Mouse (Mus musculus) MN1 (cell line): ENCODE measurements around the gene Cyp2c40.
"Not testable (repeated sequence)": the region's sequence is repeated elsewhere in the genome, so short reads cannot be mapped to it uniquely, and the experiment has no call there.

ENCODE experiments used
- DNase-seq: peaks from one replicate; pipeline ENCODE4 v3.0.0-alpha.2; 2016; ENCODE audit warnings: low spot score

Cyp2c40 gene

DNA sequence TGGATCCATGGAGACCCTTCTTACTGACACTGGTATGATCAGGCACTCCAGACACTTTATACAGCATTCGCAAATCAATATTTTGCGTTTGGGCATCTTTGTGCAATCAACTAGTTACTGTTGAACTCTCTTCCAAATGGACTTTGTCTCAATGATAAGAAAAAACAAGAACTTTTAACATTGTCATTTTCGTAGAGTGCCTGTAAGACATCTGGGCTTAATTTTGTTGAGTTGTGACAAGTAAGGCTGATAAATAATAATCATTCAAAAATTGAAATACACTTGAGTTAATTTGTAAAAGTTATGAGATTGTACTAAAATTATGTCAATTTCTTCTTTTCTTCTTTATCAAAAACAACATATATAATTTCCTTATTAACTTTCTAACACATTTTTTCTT is at the start of gene Cyp2c40:
TSS of gene Cyp2c40 (minus strand) at position 101 of the 400 bp plus-strand sequence.
- not testable (repeated sequence) for DNase-seq

DNA sequence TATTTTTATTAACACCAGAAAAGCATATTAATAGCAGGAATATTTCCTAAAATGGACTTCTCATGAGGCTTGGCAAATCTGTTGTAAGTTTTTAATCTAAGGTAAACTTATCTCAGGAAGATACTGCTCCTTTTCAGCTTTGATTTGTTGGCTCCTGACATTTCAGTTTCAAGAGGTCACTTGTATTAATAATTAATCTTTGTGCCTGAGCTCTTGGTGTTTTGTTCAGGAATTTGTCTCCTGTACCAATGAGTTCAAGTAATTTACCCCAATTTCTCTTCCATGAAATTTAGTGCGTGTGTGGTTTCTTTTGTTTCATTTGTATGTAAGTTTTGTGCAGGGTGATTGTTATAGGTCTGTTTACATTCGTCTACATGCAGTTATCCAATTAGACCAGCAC is 8.3 kb upstream of the Cyp2c40 start:
- not testable (repeated sequence) for DNase-seq

DNA sequence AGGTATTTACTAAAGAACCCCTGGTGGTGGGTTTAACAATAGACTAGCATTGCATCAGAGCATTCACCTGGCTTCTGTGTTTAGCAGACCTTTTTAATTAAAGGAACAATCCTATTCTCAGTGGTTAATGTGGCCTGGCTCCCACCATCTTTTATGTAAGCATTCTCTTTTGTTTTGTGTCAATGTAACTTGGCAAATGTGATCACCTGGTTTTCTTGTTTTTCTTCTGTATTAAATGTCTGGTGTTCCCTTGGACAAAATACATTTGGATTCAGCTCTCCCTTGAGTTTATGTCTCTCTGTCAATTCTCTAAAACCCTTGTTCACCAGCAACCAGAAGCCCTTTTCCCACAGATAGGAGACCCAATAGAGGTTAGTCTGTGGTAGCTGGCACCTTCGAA is 3.8 kb upstream of the Cyp2c40 start:
- not testable (repeated sequence) for DNase-seq

DNA sequence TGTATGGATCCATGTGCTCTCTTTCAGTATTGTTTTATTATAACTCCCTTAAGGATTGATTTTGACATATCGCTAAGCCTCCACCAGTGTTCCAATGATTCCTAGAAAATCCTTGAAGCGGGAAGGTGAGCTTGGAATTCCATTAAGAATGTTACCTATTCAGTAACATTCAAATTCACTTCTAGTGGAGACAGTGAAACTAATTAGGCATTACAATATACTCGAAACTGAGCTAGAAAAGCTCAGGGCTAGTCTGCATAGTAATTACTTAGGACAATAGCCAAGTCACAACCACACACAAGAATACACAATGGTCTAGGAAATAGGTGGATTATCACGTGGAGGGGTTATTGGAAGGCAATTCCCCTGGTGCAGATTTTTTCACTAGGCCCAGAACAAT is 3.4 kb upstream of the Cyp2c40 start:
- DNase-seq = not testable (repeated sequence)

DNA sequence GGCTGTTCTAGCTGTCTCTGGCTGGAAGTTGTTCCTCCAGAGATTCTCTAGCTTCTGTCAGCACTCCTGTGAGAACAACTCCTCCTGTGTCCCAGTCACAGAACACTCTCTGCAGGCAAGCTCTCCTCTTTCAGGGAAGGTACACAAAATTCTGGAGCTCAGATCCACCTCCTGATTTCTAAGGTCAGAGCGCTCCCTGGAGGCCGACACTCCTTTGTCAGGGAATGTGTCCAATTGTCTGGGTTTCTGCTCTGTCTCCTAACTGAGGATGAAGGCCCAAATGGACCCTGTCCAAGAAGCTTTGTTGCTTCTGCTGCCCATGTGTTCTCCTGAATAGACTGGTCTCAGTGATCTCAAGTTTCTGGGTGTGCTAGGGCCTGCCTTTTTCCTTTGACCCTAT is 27.2 kb downstream of the Cyp2c40 start:
- not testable (repeated sequence) for DNase-seq

DNA sequence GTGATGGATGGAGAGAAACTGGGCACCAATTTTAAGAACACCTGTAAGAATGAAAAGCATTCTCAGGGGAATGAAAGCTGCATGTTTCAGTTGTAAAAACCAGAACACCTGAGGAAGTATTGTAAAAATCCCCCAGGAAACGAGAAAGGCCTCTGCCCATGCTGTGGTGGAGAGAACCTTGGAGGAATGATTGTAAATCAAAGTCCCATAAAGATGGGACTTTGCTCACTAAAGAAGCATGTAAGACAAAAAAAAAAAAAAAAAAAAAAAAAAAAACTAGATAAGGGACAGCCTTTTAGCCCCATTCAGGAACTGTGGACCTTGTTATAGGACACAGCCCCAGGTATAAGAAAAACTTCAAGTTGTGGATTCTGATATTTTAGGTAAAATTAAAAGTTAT is 67.3 kb downstream of the Cyp2c40 start:
- no peak for DNase-seq

DNA sequence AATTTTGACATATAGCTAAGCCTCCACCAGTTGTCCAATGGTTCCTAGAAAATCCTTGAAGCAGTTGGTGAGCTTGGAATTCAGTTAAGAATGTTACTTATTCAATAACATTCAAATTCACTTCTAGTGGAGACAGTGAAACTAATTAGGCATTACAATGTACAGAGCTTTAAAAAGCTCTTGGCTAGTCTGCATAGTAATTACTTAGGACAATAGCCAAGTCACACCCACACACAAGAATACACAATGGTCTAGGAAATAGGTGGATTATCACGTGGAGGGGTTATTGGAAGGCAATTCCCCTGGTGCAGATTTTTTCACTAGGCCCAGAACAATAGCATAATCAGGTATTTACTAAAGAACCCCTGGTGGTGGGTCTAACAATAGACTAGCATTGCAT is 68.3 kb downstream of the Cyp2c40 start:
- not testable (repeated sequence) for DNase-seq

DNA sequence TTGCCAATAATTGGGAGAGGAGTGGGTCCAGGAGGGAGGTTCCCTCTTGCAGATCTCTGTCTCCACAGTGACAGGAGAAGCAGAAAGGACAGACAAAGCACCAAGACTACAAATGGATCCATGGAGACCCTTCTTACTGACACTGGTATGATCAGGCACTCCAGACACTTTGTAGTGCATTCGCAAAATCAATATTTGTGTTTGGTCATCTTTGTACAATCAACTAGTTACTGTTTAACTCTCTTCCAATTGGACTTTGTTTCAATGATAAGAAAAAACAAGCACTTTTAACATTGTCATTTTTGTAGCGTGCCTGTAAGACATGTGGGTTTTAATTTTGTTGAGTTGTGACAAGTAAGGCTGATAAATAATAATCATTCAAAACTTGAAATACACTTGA is 71.7 kb downstream of the Cyp2c40 start, which contains the start of gene Cyp2c68:
TSS of gene Cyp2c68 (minus strand) at position 135 of the 400 bp plus-strand sequence.
- no peak for DNase-seq
